1 mouse cellular context compared by ENCODE assay signal in the genomic region with DNA sequence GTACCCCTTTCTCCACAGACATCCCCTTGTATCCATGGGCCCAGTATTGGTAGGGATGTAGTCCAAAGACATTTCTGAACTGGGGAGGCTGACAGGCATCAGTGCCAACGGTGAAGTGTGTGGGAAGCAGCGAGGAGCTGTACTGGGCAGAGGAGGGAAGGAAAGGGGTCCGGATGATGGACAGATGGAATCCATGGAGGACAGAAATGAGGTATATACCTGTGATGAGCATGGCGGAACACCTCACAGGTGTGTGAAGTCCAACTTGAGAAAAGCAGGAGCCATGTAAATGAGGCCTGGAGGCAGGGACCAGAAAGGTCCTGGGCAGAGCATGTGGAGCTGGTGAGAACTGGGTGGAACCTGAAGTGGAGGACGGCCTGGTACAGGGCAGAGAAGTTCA.
TF ChIP-seq lines count a peak whose summit lies in the region.

No protein-coding gene starts in this region.

TF ChIP-seq in myocyte, 11 proteins besides CTCF, POLR2A, EP300 and RAD21:
- TF ChIP-seq CEBPB (IDR thresholded peaks at IDR 0.05; ENCODE audit: insufficient read depth, poor library complexity, severe bottlenecking) (no peak), REST (IDR thresholded peaks at IDR 0.05; ENCODE audit: insufficient read depth, insufficient read length) (no peak), TCF12 (IDR thresholded peaks at IDR 0.05; ENCODE audit: insufficient read depth, poor library complexity, severe bottlenecking) (no peak)
